Mouse (Mus musculus) A20 (cell line): ENCODE data around the gene Mlip.
A peak's percentile ranks its signal among the peaks of the same experiment; 100 is the strongest.
"Not testable (repeated sequence)": the region's sequence is repeated elsewhere in the genome, so short reads cannot be mapped to it uniquely, and the experiment has no call there.

Experiments used
- DNase-seq: peaks from one replicate; pipeline ENCODE4 v3.0.0-alpha.2; 2011; ENCODE audit warnings: low read depth, low spot score

The Mlip gene

GRCm38 (mm10) chr9:77352432-77353175, at the start of gene Mlip:
Gene Mlip, minus strand, starts transcription at chr9:77352969.
- no peak for DNase-seq

GRCm38 (mm10) chr9:77399801-77400200, 47.0 kb upstream of the Mlip start:
- no peak for DNase-seq

DNA sequence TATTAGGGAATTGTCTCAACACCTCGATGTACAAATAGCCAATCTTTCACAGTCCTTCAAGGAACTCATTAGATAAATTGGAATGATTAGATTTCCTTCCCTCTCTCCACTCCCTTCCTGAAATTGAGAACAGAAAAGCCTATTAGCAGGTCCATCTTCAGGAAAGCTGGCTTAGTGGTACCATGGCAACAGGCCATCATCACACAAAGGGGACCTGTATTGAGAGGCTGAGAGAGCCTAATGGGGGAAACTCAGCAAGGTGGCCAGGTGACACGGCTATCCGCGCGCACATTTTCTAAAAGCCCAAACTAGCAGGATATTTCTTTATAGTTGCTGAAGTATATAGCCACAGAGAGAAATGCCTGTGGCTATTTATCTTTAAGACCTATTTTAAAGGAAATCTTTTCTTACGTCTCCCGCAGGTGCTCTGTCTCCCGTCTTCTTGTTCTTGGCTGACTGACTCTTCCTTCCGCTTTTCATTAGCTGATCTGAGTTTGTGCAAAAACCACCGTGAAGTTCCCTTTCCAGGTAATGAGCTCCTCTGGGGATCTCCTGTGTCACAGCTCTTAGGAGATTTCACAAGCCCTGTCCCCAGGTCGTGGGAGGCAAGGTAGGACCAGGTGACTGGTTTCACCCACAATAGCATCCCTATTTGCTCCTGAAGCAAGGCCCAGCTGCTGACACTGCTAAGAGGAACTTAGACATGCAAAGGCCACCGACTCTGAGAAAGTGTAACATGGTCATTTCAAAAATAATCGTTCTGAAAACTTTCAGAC, 46.3 kb upstream of the Mlip start:
- DNase-seq = peak; percentile 41

GRCm38 (mm10) chr9:77397027-77397426, 44.3 kb upstream of the Mlip start:
- DNase-seq = no peak

- DNase-seq = no peak
These were observed 38.5 kb upstream of the Mlip start for GRCm38 (mm10) chr9:77391248-77391647.

- DNase-seq = no peak
These were observed 36.2 kb upstream of the Mlip start for GRCm38 (mm10) chr9:77388956-77389355.

DNA sequence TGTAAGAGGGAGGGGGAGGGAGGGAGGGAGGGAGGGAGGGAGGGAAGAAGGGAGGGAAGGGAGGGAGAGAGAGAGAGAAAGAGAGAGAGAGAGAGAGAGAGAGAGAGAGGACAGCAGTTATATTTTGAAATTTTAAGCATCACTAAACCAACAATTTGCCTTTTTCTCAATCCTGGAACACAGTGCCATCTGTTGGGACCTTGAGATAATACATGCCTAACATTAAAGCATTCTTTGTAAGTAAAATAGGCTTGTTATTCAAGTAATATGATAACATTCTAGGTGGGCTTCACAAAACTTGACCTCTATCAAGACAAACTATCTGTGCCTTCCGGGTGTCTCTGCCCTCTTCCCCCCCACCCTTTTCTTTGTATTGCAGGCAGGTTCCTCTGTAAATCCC, 34.0 kb upstream of the Mlip start:
- DNase-seq = peak; percentile 38

GRCm38 (mm10) chr9:77385611-77386010, 32.8 kb upstream of the Mlip start:
- DNase-seq = no peak

- DNase-seq = no peak
These were observed 31.9 kb upstream of the Mlip start for GRCm38 (mm10) chr9:77384651-77385050.

GRCm38 (mm10) chr9:77383951-77384350, 31.2 kb upstream of the Mlip start:
- DNase-seq = no peak

DNA sequence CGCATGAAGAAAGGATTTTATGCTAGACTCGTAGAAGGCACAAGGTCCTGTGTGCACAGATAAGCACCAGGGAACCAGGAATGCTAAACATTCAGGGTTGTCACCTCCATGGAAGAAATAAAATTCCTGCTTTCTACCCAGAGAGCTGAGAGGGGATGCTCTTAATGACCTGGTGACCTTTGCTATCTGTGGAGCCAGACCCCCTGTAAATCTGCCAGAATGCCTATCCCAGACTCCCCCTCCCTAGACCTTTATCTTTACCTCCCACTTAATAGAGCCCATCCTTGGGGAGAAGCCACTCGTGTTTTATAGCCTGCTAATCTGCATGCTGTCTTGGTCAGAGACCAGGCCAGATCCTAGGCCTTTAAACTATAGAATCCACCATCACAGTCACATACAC, 29.7 kb upstream of the Mlip start:
- DNase-seq = no peak

GRCm38 (mm10) chr9:77381565-77381964, 28.8 kb upstream of the Mlip start:
- DNase-seq = peak; percentile 35

- DNase-seq = peak; percentile 54
These were observed 26.9 kb upstream of the Mlip start for GRCm38 (mm10) chr9:77379625-77380024.

DNA sequence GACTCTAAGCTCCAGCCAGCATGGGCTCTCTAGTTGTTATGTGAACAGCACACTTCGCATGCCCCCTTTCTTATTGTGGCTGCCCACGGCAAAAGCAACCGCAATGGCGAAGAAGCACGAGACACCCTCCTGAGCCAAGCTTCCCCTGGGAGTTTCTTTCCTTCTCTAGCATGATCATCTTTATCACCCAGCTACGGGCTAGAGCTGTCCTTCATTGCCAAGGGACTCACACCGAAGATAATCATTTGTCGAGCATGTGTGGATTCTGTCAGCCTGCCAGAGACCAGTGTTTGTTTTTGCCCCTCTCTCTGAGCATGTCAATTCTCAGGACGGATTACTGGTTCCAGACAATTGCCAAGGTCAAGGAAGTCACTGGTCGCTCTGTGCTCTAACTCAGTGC, 24.9 kb upstream of the Mlip start:
- no peak for DNase-seq

DNA sequence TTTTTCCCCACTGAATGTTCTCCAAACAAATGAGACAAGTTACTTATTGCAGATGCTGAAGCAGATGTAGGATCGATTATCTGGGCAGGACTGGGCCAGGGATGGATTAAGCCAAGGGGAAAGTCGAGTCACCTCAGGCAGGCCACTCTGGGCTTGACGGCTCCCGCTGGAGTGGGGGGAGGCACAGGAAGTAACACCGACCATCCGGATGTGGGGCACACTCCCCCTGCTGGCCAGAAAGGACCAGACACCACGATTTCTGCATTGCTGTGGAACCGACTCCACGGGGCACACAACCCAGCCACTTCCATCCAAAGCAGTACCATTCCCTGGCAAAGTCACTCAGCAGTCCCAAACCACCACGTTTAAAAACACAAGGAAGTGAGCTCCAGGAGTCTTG, 24.3 kb upstream of the Mlip start:
- DNase-seq = peak; percentile 31

DNA sequence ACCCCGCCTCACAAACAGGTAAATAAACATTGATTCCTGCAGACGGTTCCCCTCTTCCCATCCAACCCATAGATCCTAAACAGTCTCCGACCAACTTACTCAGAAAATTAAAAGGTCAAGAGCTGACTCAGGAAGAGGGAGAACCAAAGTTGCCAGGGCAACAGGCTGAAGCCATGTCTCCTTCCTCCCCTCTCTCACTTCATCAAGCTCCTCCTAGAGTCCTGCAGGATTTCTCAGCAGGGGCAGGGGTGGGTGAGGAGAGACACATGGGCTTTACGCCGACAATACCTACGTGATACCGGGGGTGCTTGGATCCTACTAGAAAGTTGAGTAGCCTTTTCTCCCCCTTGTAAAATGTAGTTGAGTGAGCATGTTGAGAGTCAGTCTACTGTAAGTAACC, 23.8 kb upstream of the Mlip start:
- DNase-seq = no peak

GRCm38 (mm10) chr9:77370706-77371105, 17.9 kb upstream of the Mlip start:
- DNase-seq = no peak

DNA sequence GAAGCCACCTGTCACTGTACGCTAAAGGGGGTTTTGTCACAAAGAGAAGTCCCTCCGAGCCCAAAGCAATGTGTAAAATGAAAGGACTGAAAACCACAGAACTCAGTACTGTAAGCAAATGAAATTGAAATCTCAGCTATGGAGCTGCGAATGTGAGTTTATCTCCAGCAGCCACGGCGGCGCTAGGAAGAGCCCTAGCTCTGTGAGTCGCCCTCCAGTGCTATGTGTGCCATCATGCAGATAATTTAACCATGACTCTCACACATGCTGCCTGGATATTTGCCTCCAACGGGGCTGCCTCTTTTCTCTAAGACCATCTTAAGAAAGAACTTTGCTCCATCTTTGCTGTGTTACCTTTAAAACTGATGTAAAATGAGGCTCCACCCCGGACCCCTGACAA, 16.5 kb upstream of the Mlip start:
- no peak for DNase-seq

DNA sequence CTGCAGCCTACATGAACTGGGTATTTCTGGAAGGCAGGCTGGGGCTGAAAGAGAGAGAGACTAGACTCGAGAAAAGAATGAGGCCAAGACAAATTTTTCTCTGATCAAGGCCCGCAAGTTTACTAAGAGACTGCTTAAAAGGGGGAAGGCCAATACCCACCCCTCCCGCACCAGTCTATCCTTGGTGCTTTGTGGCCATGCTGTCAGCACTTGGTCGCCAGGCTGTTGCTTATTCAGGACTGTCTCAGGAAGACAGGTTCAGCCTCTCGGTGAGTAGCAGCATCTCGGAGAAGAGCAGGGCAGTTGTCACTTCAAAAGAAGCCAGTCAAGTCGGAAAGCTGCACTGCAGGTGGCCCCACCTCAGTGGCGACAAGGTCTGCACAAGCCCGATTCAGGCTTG, 11.9 kb upstream of the Mlip start:
- DNase-seq = not testable (repeated sequence)

GRCm38 (mm10) chr9:77362906-77363305, 10.1 kb upstream of the Mlip start:
- DNase-seq = no peak

GRCm38 (mm10) chr9:77360654-77361053, 7.9 kb upstream of the Mlip start:
- DNase-seq = no peak

DNA sequence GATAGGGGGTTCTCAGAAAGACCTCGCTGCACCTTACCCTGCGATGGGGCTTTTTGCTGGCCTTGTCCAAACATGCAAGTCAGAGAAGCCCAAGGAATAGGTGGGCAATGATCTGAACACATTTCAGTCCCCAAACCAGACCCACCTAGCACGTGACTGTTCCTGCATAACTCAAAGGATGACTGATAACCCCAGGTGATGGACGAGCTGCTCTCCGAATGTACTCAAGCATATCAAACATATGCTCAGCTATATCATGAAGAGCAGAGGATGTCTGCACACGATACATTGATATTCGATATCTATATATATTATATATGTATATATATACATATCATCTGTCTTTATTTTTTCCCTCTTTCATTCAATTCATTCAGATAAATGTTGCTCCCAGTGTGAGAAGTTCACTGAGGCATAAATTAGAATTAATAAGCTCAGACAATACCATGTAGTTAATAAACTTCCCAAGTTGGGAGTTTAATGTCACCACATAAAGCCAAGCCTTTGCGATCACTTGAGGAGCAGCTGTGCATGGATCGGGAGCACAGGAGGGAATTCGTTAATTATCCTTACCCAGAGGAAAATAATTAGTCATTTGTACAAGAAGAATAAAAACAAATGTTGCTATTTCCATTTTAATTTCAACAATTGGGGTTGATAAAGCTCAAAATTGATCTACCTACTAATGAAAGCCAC, 6.7 kb upstream of the Mlip start:
- no peak for DNase-seq

DNA sequence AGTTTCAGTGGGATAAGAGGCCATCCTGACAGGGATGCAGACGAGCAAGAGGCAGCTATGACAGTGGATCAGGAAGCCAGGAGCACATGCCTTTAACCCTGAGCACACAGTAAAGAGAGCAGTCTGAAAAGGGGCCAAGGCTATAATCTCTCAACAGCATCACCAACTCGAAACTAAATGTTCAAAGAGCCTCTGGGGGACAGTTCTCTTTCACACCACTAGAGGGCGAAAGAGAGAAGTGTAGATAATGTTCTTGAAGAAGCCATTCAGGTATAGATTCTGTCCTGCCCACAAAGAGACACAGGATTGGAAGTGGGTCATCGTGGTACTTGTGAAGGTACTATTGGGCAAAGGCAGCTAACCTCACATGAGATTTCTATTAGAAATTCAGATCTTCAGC, 1.2 kb upstream of the Mlip start:
- DNase-seq = peak; percentile 10
